Comparison of ENCODE assay signal across 8 mouse cellular contexts in the genomic region with DNA sequence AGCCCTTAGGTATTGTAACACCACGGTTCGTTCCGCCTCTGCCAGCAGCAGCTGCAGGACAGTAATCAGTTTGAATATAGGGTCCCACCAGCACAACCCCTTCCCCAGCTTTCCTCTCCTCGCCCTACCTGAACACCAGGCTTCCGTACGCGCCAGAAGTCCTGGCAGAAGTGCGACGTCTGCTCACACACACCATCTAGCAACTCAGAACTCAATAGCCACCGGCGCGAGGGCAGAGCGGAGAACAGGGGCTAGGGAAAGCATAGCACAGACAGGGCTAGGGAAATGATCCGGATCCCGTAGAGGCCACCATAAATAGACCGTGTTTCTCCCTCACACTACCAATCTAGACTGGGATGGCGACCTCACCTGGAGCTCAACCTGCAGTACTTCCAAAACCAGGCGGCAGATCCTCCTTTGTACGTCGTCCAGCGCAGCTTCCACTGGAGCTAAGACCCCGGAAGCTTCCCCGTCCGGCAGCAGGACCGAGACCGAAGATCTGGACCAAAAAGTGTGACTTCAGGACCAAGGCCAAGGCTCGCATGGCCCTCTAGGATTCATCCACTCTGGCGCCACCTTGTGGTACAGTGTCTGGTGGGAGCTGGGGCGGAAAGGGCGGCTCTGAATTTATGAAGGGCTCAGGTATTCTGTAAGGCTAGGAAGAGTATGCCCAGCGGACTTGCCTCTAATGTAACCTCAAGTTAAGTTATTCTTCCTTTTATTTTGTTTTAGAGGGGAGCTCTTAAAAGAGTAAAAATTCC. TPM values are rescaled to one million over a fixed set of nuclear protein-coding genes. Genes with fewer than 3 reads are reported as not detected.
A peak's percentile ranks its signal among the peaks of the same experiment; 100 is the strongest.
DNase-seq lines count a peak whose midpoint lies in the region; ATAC-seq and TF ChIP-seq lines count a peak whose summit lies in the region.

No protein-coding gene starts in this region.

- no peaks in the 10 kb centered on the region for H3K9me3 ChIP-seq in G1E (replicated peaks)
- no peaks in the 10 kb centered on the region for H3K9me3 ChIP-seq in forebrain, embryonic 15.5 days
- no peaks in the 10 kb centered on the region for H3K9me3 ChIP-seq in hindbrain, embryonic 10.5 days

- H3K9ac ChIP-seq in forebrain, embryonic 15.5 days (replicated peaks): peak overlapping the region; percentile 65

- peaks cover 6% of the 10 kb centered on the region; the same call in 1 of the 2 replicates for H3K27me3 ChIP-seq in G1E (ENCODE audit: insufficient read depth, low read length)
- H3K27me3 ChIP-seq in forebrain, embryonic 15.5 days: 0 out of 2 replicates have a peak, but pooled peaks cover 4% of the 10 kb centered on the region
- H3K27me3 ChIP-seq in hindbrain, embryonic 10.5 days (ENCODE audit: insufficient read depth, poor library complexity, severe bottlenecking): peaks cover 44% of the 10 kb centered on the region

- 4% methylated on average over 31 of the region's 31 CpGs for WGBS in forebrain, embryonic 15.5 days
- 9% methylated on average over 31 of the region's 31 CpGs for WGBS in hindbrain, embryonic 10.5 days

- no peak for DNase-seq in G1E (ENCODE audit: low spot score)
- peak; percentile 90 for DNase-seq in c-Kit-positive CD71-positive TER-119-positive erythroid progenitor cells, embryonic 14.5 days (ENCODE audit: low spot score)
- peak; percentile 89 for DNase-seq in hindbrain, embryonic 10.5 days (ENCODE audit: low spot score)
- DNase-seq in layer of hippocampus, adult 9-10 months (ENCODE audit: low spot score): peak; percentile 63
- DNase-seq in lung, postnatal 25 days (ENCODE audit: low spot score): peak; percentile 92
- DNase-seq in retina, adult 2 months (ENCODE audit: low read depth, low spot score): peak; percentile 54
- DNase-seq in thymus, postnatal 4 days: peak; percentile 98

- H3K36me3 ChIP-seq in G1E (replicated peaks): peaks cover 11% of the 10 kb centered on the region
- H3K36me3 ChIP-seq in forebrain, embryonic 15.5 days: no peaks in the 10 kb centered on the region
- peaks cover 4% of the 10 kb centered on the region; the same call in 1 of the 2 replicates for H3K36me3 ChIP-seq in hindbrain, embryonic 10.5 days

- peak overlapping the region; percentile 74; the same call in 1 of the 2 replicates for H3K4me3 ChIP-seq in G1E (ENCODE audit: low read depth, low read length)
- peak overlapping the region; percentile 56 for H3K4me3 ChIP-seq in forebrain, embryonic 15.5 days
- H3K4me3 ChIP-seq in hindbrain, embryonic 10.5 days: peak overlapping the region; percentile 54

- H3K27ac ChIP-seq in forebrain, embryonic 15.5 days (replicated peaks): no peak overlapping the region
- 0 out of 2 replicates have a peak overlapping the region, but pooled peaks have one; percentile 91 for H3K27ac ChIP-seq in hindbrain, embryonic 10.5 days

- TF ChIP-seq CTCF in G1E (IDR thresholded peaks at IDR 0.05; ENCODE audit: low read depth, low read length): peak; percentile 68

- no peak for ATAC-seq in G1E (ENCODE audit: extremely low read depth, insufficient number of reproducible peaks, low FRiP score, poor library complexity, severe bottlenecking)
- ATAC-seq in forebrain, embryonic 15.5 days (replicated peaks): no peak

- H3K4me1 ChIP-seq in G1E (ENCODE audit: insufficient read depth, low read depth, low read length): peaks cover 39% of the 10 kb centered on the region
- peaks cover 46% of the 10 kb centered on the region for H3K4me1 ChIP-seq in forebrain, embryonic 15.5 days
- H3K4me1 ChIP-seq in hindbrain, embryonic 10.5 days (replicated peaks): peaks cover 48% of the 10 kb centered on the region

- H3K4me2 ChIP-seq in forebrain, embryonic 15.5 days (replicated peaks): peak overlapping the region; percentile 86

RNA-seq across cellular contexts. Expression of a gene that starts 1.1 kb away (rescaled TPM):
- total RNA-seq in G1E (2014; fragmentation: Nextera tagmentation): 7.8 and 9.0 TPM in 2 replicates
- total RNA-seq in G1E (2017): 2.6 and 2.8 TPM in 2 replicates
- 1.5 and 2.0 TPM in 2 replicates for polyA plus RNA-seq in G1E (2012)
- 96.2 and 101 TPM in 2 replicates for polyA plus RNA-seq in forebrain, embryonic 15.5 days (2015; fragmentation: Nextera tagmentation; extraction: Ambion mirVana)
- 26.5 and 43.8 TPM in 2 replicates for polyA plus RNA-seq in hindbrain, embryonic 10.5 days (2016; fragmentation: Nextera tagmentation; extraction: Ambion mirVana)

RNA-seq across cellular contexts. Expression of a gene that starts 5.2 kb away (rescaled TPM):
- total RNA-seq in G1E (2014; fragmentation: Nextera tagmentation) (1.4 and 3.2 TPM in 2 replicates), G1E (2017) (1.5 and 2.8 TPM in 2 replicates)
- 2.6 and 2.7 TPM in 2 replicates for polyA plus RNA-seq in G1E (2012)
- polyA plus RNA-seq in forebrain, embryonic 15.5 days (2015; fragmentation: Nextera tagmentation; extraction: Ambion mirVana): 10.1 and 11.9 TPM in 2 replicates
- 12.4 and 15.2 TPM in 2 replicates for polyA plus RNA-seq in hindbrain, embryonic 10.5 days (2016; fragmentation: Nextera tagmentation; extraction: Ambion mirVana)

RNA-seq across cellular contexts. Expression of a gene that starts 6.7 kb away (rescaled TPM):
- total RNA-seq in G1E (2014; fragmentation: Nextera tagmentation) (228 and 274 TPM in 2 replicates), G1E (2017) (40.1 and 42.5 TPM in 2 replicates)
- polyA plus RNA-seq in G1E (2012): 69.8 and 79.2 TPM in 2 replicates
- 44.2 and 48.1 TPM in 2 replicates for polyA plus RNA-seq in forebrain, embryonic 15.5 days (2015; fragmentation: Nextera tagmentation; extraction: Ambion mirVana)
- 120 and 128 TPM in 2 replicates for polyA plus RNA-seq in hindbrain, embryonic 10.5 days (2016; fragmentation: Nextera tagmentation; extraction: Ambion mirVana)

RNA-seq across cellular contexts. Expression of a gene that starts 14.7 kb away (rescaled TPM):
- total RNA-seq in G1E (2014; fragmentation: Nextera tagmentation) (2.2 and 3.5 TPM in 2 replicates), G1E (2017) (0.49 and 1.6 TPM in 2 replicates)
- 0.63 and 0.76 TPM in 2 replicates for polyA plus RNA-seq in G1E (2012)
- polyA plus RNA-seq in forebrain, embryonic 15.5 days (2015; fragmentation: Nextera tagmentation; extraction: Ambion mirVana): 0.84 and 0.98 TPM in 2 replicates
- 2.1 and 2.9 TPM in 2 replicates for polyA plus RNA-seq in hindbrain, embryonic 10.5 days (2016; fragmentation: Nextera tagmentation; extraction: Ambion mirVana)

RNA-seq across cellular contexts. Expression of a gene that starts 14.8 kb away (rescaled TPM):
- total RNA-seq in G1E (2014; fragmentation: Nextera tagmentation): 0.39 and 0.60 TPM in 2 replicates
- total RNA-seq in G1E (2017): 0.41 and 0.49 TPM in 2 replicates
- polyA plus RNA-seq in G1E (2012): 0.60 and 0.77 TPM in 2 replicates
- 2.0 and 2.2 TPM in 2 replicates for polyA plus RNA-seq in forebrain, embryonic 15.5 days (2015; fragmentation: Nextera tagmentation; extraction: Ambion mirVana)
- polyA plus RNA-seq in hindbrain, embryonic 10.5 days (2016; fragmentation: Nextera tagmentation; extraction: Ambion mirVana): 1.2 and 2.1 TPM in 2 replicates
